Mouse (Mus musculus) embryonic facial prominence, embryonic 14.5 days (tissue): Measurements from ENCODE around the gene Olfr643. TPM values are rescaled to one million over a fixed set of nuclear protein-coding genes. Genes with fewer than 3 reads are reported as not detected.
"Not testable (repeated sequence)": the region's sequence is repeated elsewhere in the genome, so short reads cannot be mapped to it uniquely, and the experiment has no call there.

ENCODE experiments used
- ATAC-seq: fragments of 200-750 bp; cut with Nextera tagmentation; 2 replicates; pipeline ENCODE4 v1.8.0; 2017; ENCODE audit warnings: low read depth, moderate number of reproducible peaks, moderate TSS enrichment
- DNase-seq: peaks from one replicate; pipeline ENCODE4 v3.0.0-alpha.2; 2015; ENCODE audit warnings: low spot score
- H3K27ac ChIP-seq: fragments of 300-500 bp; sonication (generic); replicated peaks from 2 replicates; pipeline ENCODE4 v1.5.1; 2014; ENCODE audit warnings: low read depth, mild to moderate bottlenecking, low read length, moderate library complexity
- H3K27me3 ChIP-seq: fragments of 300-500 bp; sonication (generic); replicated peaks from 2 replicates; pipeline ENCODE4 v1.6.1; 2014; ENCODE audit warnings: low read length; ENCODE audit not compliant: control insufficient read depth, insufficient read depth
- H3K36me3 ChIP-seq: fragments of 300-500 bp; sonication (generic); 2 replicates; pipeline ENCODE4 v1.6.1; 2014; ENCODE audit warnings: low read length, mixed read lengths; ENCODE audit not compliant: control insufficient read depth, insufficient read depth
- H3K4me1 ChIP-seq: fragments of 300-500 bp; sonication (generic); 2 replicates; pipeline ENCODE4 v1.6.1; 2014; ENCODE audit warnings: antibody characterized with exemption, low read length; ENCODE audit not compliant: control insufficient read depth, insufficient read depth
- H3K4me2 ChIP-seq: fragments of 300-500 bp; sonication (generic); 2 replicates; pipeline ENCODE4 v1.6.1; 2014; ENCODE audit warnings: low read depth, mild to moderate bottlenecking, low read length, moderate library complexity, mixed read lengths
- H3K4me3 ChIP-seq: fragments of 300-500 bp; sonication (generic); 2 replicates; pipeline ENCODE4 v1.5.1; 2014; ENCODE audit warnings: low read depth, mild to moderate bottlenecking, low read length
- H3K9ac ChIP-seq: fragments of 300-500 bp; sonication (generic); 2 replicates; pipeline ENCODE4 v1.6.1; 2014; ENCODE audit warnings: low read depth, mild to moderate bottlenecking, low read length, moderate library complexity, mixed read lengths
- H3K9me3 ChIP-seq: fragments of 300-500 bp; sonication (generic); 2 replicates; pipeline ENCODE4 v1.6.1; 2016; ENCODE audit warnings: low read length; ENCODE audit not compliant: control insufficient read depth
- WGBS: fragments of 180-500 bp; shearing (Covaris S2); extraction: QIAGEN DNeasy Blood & Tissue Kit; methylation state at CpG from one replicate; pipeline ENCODE4 v1.1.7; 2014; 5-methylcytosine and 5-hydroxymethylcytosine counted together
- polyA plus RNA-seq: library from polyadenylated mRNA; unstranded; fragments of >200 nt; fragmentation: Nextera tagmentation; extraction: Ambion mirVana; gene quantifications from 2 replicates; pipeline ENCODE4 v1.2.1, GENCODE M21; 2014

The Olfr643 gene
- polyA plus RNA-seq, 1 experiment from 2014 or later, result not detected

DNA sequence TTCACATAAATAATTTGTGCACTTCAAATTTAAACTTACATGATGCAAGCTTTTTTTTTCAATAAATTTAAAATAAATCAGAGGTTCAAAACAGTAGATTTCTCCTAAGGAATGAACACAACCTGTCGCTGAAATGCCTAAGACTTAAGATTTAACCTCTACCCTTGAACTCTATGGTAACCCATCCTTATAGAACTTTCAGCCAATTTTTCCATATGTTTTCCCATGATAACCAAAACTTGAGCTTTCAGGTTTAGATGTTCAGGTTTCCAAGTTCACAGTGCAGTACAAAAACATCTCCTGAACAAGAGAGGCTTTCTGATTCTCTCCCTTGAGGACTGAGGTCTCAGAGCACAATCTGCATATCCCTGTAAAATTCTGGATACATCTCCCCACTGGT lies 166.4 kb downstream of the Olfr643 start, which contains the start of gene Olfr635:
Olfr635 (plus strand) TSS at position 301 of the 400 bp plus-strand sequence.
- no peak within 1 kb of the TSS for H3K9ac ChIP-seq
- WGBS, result 72% methylated on average over 1 of the region's 1 CpGs
- DNase-seq (no peak), ATAC-seq (no peak)
- no peaks in the 10 kb centered on the region for H3K9me3 ChIP-seq
- no peak within 1 kb of the TSS for H3K4me2 ChIP-seq
- no peaks in the 10 kb centered on the region for H3K4me1 ChIP-seq
- no peak within 1 kb of the TSS for H3K4me3 ChIP-seq
- no peak within 1 kb of the TSS for H3K27ac ChIP-seq
- no peaks in the 10 kb centered on the region for H3K36me3 ChIP-seq
- H3K27me3 ChIP-seq, result no peaks in the 10 kb centered on the region

DNA sequence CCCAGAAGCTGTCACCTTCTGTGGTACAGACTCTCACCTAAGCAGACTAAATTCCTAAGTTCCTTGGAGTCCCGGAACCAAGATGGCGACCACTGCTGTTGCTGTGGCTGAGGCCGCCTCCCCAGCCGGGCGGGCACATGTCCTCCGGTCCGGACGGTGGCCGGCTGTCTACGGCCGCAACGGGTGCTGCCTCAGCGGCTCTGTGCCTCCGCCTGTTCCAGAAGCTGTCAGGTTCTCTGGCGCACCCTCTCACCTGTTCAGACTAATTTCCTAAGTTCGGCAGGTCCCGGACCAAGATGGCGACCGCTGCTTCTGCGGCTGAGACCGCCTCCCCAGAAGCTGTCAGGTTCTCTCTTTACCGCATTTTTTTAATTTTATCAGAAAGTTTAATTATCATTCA lies 170.3 kb downstream of the Olfr643 start:
- not testable (repeated sequence) for H3K4me1 ChIP-seq, H3K9ac ChIP-seq, H3K27me3 ChIP-seq, H3K4me2 ChIP-seq, H3K27ac ChIP-seq, H3K9me3 ChIP-seq, DNase-seq, H3K4me3 ChIP-seq, H3K36me3 ChIP-seq, ATAC-seq
- WGBS, result 94% methylated on average over 21 of the region's 22 CpGs

Other genes with a start within 250 kb of the Olfr643 start
- not detected in 2 replicates for gene Olfr64, start 242.9 kb downstream of the Olfr643 start, polyA plus RNA-seq
- gene Olfr65, start 233.9 kb downstream of the Olfr643 start, polyA plus RNA-seq, result 0.13 and 0.35 TPM in 2 replicates
- not detected in 2 replicates for gene Olfr631, start 208.6 kb downstream of the Olfr643 start, polyA plus RNA-seq
- gene Olfr632, start 203.1 kb downstream of the Olfr643 start, polyA plus RNA-seq, result not detected in 2 replicates
- not detected in 2 replicates for gene Olfr633, start 193.0 kb downstream of the Olfr643 start, polyA plus RNA-seq
- gene Olfr635, start 166.3 kb downstream of the Olfr643 start, polyA plus RNA-seq, result not detected in 2 replicates
- not detected in 2 replicates for gene Olfr638, start 138.7 kb downstream of the Olfr643 start, polyA plus RNA-seq
- not detected in 2 replicates for gene Olfr639, start 120.1 kb downstream of the Olfr643 start, polyA plus RNA-seq
- gene Olfr640, start 111.8 kb downstream of the Olfr643 start, polyA plus RNA-seq, result 0.13 and 0.14 TPM in 2 replicates
- gene Olfr641, start 102.0 kb downstream of the Olfr643 start, polyA plus RNA-seq, result 0.10 TPM in 1 of 2 replicates, not detected in the other
- gene Olfr642, start 84.7 kb downstream of the Olfr643 start, polyA plus RNA-seq, result not detected in 2 replicates
- gene 4930516K23Rik, start 76.0 kb downstream of the Olfr643 start, polyA plus RNA-seq, result not detected in 2 replicates
- gene Olfr644, start 65.5 kb downstream of the Olfr643 start, polyA plus RNA-seq, result 0.21 and 0.38 TPM in 2 replicates
- not detected in 2 replicates for gene Olfr645, start 51.9 kb downstream of the Olfr643 start, polyA plus RNA-seq
- not detected in 2 replicates for gene Olfr646, start 32.5 kb downstream of the Olfr643 start, polyA plus RNA-seq
- not detected in 2 replicates for gene Ubqln5, start 7.6 kb downstream of the Olfr643 start, polyA plus RNA-seq
- gene Ubqln3, start 5.9 kb upstream of the Olfr643 start, polyA plus RNA-seq, result 0.21 and 0.25 TPM in 2 replicates
- gene Ubqlnl, start 13.2 kb upstream of the Olfr643 start, polyA plus RNA-seq, result 0.17 and 0.45 TPM in 2 replicates
- gene Olfm5, start 27.4 kb upstream of the Olfr643 start, polyA plus RNA-seq, result 17.6 and 28.0 TPM in 2 replicates
- 0.17 and 0.18 TPM in 2 replicates for gene Olfr648, start 46.0 kb upstream of the Olfr643 start, polyA plus RNA-seq
- gene Olfr649, start 58.6 kb upstream of the Olfr643 start, polyA plus RNA-seq, result not detected in 2 replicates
- 0.72 and 0.89 TPM in 2 replicates for gene Trim6, start 81.4 kb upstream of the Olfr643 start, polyA plus RNA-seq
- gene Trim34a, start 107.1 kb upstream of the Olfr643 start, polyA plus RNA-seq, result 2.2 and 2.4 TPM in 2 replicates
- gene Trim5, start 150.7 kb upstream of the Olfr643 start, polyA plus RNA-seq, result 0.19 and 0.47 TPM in 2 replicates
- gene Trim12a, start 178.1 kb upstream of the Olfr643 start, polyA plus RNA-seq, result 7.2 and 7.6 TPM in 2 replicates
- not detected in 2 replicates for gene Trim34b, start 192.1 kb upstream of the Olfr643 start, polyA plus RNA-seq
- 2.1 and 2.2 TPM in 2 replicates for gene Trim12c, start 216.0 kb upstream of the Olfr643 start, polyA plus RNA-seq
- 0.29 TPM in 1 of 2 replicates, not detected in the other for gene Trim30b, start 232.5 kb upstream of the Olfr643 start, polyA plus RNA-seq